Mouse (Mus musculus): ENCODE measurements at regions not wholly inside any gene's neighbourhood (a gene's known extent, or its start where the extent isn't known, plus 50 kb on each side); places are given as distances from the start of the nearest gene placed in this dataset.
"Not testable (repeated sequence)": the region's sequence is repeated elsewhere in the genome, so short reads cannot be mapped to it uniquely, and the experiment has no call there.

- in situ Hi-C loops (cut with MboI, MseI) = loop anchor here in 1 of 2 experiments (25.0 kb wide), 1 partner anchor 1717 kb away; the partner anchor contains the start of gene Btbd35f30
Observed at GRCm38 (mm10) chrX:31170786-31171185, 53.3 kb downstream of the Btbd35f29 start.

DNA sequence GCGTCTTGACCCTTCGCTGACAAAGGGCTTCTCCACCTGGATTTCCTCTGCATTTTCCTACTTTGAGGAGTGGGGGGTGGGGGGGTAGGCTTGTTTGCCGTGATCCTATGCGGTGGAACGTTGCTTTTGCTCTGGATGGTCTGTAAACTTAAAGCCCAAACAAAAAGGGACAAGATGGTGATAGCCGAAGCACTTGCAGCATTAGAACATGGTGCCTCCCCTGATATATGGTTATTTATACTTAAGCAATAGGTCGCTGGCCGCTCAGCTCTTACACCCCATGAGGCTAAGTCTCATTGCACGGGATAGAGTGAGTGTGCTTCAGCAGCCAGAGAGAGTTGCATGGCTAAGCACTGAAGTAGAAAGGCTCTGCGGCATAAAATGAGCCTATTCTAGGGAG, 58.1 kb downstream of the Btbd35f29 start:
- in situ Hi-C loops (cut with MboI, MseI) = not testable (repeated sequence)

DNA sequence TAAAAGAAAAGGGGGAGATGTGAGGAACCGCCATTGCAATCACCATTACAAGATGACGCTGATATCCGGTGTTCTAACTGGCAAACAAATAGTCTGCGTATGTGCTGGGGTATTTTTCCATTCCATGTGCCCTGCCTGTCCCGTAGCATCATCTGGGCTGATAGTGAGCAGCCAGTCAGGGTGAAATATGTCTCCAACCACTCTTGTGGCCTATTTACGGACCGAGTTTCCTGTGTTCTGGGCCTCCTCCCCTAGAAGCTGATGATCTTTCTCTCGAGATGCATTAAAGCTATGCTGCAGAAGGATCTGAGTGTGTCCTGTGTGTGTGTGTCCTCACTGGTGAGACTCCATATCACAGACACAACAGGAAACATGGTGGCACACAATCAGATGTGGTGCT, 58.7 kb downstream of the Btbd35f29 start:
- in situ Hi-C loops (cut with MboI, MseI) = not testable (repeated sequence)
